Mouse (Mus musculus) spleen, postnatal 4 days (tissue): Measurements from ENCODE around the gene Rhoc.
"Not testable (repeated sequence)": the region's sequence is repeated elsewhere in the genome, so short reads cannot be mapped to it uniquely, and the experiment has no call there.

Experiments used
- DNase-seq, 2 experiments: peaks; one replicate each; pipeline ENCODE4 v3.0.0; 2022; ENCODE audit warnings: low spot score in 2 of 2

The Rhoc gene

DNA sequence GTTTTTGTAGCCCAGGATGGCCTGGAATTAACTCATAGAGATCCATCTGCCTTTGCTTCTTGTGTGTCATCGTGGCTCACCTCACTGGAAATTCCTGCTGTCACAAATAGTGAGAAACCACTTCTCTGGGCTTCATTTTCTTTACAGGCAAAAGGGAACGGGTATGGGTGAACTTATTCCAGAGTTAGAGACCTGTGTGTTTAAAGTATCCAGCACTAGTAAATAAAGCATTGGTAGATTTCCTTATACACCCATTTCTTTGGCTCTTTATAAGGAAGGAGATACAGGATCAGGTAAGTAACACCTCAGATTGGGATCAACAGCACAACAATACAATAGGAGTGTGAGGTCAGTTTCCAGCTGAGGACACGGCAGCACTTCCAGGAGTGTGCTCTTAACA lies at the start of gene Rhoc:
Rhoc (plus strand) TSS at position 301 of the 400 bp plus-strand sequence.
- DNase-seq: no peak

- no peak for DNase-seq
Observed at GRCm38 (mm10) chr3:104741954-104742353, 46.2 kb upstream of the Rhoc start.

DNA sequence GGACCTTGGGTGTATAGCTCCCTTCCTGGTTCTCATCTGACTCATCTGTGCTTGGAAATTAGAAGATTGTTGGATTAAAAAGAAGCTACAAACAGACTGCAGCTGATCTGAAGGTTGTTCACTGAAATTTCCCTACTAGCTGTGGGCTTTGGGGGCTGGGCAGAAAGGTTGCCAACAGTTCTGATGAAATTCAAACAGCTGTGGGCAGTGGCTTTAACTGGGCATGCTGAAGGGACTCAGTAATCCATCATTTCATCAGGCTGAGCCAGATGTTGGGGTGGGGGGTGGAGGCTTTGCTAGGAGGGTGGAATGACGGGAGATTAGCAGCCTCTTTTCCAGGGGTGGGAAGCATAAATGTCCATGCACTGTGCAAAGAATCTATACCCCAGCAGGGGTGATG lies 45.0 kb upstream of the Rhoc start:
- DNase-seq: no peak

DNA sequence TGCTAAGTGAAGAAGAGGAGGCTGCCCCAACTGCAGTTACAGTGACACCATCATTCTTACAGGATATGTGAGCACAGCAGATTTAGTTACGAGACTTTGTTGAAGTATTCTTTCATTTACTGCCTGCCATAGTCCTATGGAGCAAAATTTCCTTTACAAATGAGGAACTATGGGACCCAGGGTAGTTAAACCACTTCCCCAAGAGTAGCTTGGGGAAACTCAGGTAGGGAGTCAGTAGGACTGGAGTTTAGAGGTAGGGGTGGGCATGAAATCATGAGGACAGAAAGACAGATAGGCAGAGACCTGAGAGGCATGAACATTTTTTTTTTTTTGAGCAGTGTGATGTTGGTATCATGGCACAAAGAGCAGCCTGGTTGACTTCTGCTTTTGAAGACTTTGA lies 44.3 kb upstream of the Rhoc start:
- no peak for DNase-seq

GRCm38 (mm10) chr3:104752845-104753244 lies 35.3 kb upstream of the Rhoc start:
- not testable (repeated sequence) for DNase-seq

GRCm38 (mm10) chr3:104758406-104758805 lies 29.8 kb upstream of the Rhoc start:
- DNase-seq: peak; percentile 56 to 88

GRCm38 (mm10) chr3:104758869-104759268 lies 29.3 kb upstream of the Rhoc start:
- no peak for DNase-seq

DNA sequence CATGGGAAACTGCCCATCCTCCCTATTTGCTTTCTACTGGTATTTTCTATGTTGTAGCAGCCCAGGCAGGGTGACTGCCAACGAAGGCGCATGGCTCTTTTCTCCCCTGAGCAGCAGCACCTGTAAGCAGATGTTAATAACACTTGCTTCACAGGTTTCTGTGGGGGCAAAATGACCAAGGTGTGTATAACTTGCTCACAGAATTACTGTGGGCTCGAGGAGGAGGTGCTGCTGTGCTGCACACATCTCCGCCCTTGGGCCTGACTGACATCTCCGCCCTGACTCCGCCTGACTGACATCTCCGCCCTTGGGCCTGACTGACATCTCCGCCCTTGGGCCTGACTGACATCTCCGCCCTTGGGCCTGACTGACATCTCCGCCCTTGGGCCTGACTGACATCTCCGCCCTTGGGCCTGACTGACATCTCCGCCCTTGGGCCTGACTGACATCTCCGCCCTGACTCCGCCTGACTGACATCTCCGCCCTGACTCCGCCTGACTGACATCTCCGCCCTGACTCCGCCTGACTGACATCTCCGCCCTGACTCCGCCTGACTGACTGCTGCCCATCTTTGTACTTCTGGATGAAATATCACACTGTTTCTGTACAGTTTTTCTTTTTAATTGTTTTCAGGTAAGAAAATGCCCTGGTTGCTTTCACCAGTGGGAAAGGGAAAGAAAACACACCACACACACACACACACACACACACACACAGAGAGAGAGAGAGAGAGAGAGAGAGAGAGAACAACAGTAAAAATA lies 25.9 kb upstream of the Rhoc start:
- DNase-seq: peak in 1 of 2 experiments; percentile 35

DNA sequence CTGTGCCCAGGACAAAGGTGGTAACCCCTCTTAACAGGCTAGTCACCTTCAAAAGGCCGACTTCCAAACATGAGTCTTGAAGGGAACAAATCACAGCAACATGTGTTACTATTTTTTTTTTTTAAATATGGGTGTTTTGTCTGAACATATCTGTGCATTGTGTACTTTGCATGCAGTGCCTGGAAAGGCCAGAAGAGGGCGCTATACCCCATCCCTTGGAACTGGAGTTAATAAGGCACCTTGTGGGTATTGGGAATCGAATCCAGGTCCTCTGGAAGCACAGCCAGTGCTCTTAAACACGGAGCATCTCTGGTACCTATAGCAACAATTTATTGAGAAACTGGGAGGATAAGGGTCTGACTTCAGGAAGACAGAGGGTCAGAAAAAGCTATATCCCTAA lies 23.2 kb upstream of the Rhoc start:
- DNase-seq: no peak

- DNase-seq: no peak
Observed at GRCm38 (mm10) chr3:104767141-104767540, 21.0 kb upstream of the Rhoc start.

- no peak for DNase-seq
Observed at GRCm38 (mm10) chr3:104767716-104768115, 20.5 kb upstream of the Rhoc start.

DNA sequence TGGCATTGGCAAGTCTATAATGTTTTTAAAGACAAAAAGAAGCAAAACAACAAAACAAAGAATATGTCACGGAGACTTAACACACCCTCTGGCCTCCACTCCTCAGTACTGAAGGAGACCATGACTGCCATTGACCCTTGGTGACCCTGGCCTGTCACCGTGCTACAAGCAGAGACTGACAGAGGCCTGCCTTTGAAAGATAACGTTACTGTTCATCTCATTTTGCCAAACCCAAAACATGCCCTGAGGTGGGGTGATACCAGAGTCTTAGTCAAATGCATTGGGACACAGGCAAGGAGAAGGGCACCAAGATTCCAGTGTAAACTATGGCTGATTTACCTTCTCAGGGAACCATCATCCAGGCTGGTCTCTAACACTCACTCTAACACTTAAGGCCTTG lies 19.0 kb upstream of the Rhoc start:
- no peak for DNase-seq

GRCm38 (mm10) chr3:104770035-104770434 lies 18.1 kb upstream of the Rhoc start:
- DNase-seq: no peak

DNA sequence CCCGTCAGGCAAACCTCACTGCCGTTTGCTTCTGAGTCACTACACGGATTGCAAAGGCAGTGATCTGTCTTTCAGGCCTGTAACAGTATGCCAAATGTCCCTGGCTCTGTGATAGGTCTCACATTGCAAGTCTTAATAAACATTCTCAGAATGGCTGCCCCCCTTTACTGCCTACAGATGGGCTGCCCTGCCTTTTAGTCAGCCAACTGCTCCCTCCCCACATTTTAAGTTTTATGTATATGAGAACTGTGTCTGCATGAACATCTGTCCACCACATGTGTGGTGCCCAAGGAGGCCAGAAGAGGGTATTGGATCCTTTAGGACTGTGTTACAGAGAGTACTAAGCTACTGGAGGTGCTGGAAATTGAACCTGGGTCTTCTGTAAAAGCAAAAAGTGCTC lies 17.3 kb upstream of the Rhoc start:
- DNase-seq: no peak

DNA sequence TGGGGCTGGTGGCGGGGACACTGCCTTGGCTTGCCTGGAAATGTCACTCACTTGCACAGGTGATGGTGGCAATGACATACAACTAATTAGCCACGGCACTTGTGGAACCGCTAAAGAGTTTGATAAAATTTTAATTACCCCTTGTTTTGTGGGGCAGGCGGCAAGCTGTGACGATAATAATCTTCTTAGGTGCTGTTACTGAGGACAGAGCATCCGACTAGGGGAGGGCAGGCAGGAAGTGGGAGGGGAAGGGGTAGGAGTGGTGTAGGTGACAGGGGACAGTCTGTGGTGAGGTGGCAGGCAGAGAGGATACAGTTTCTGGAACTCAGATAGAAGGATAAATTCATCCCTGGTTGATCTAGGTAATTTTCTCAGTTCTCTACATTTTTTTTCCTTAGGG lies 16.7 kb upstream of the Rhoc start:
- DNase-seq: no peak

GRCm38 (mm10) chr3:104773301-104773700 lies 14.9 kb upstream of the Rhoc start:
- DNase-seq: no peak

GRCm38 (mm10) chr3:104777342-104777741 lies 10.8 kb upstream of the Rhoc start:
- DNase-seq: no peak

DNA sequence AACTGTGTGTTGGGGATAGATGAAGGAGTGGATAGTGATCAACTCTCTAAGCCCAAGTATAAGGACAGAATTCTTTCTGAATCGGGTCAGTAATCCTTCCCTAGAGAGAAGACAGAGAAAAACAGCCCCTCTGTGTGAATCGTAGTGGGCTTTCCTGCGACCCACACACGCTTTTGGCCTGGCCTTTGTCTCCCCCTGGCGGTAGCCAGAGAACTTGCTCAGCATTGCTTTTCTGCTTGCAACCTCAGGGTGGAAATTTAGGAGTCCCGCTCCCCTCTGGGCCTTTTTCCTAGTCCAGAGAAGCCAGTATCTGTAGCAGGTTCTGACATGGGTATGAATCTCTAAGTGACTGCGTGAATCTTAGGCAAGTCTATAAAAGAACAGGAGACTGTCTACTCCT lies 8.2 kb upstream of the Rhoc start:
- DNase-seq: peak in 1 of 2 experiments; percentile 47

GRCm38 (mm10) chr3:104780561-104781420 lies 7.4 kb upstream of the Rhoc start, which contains the start of gene Ppm1j:
Gene Ppm1j, plus strand, starts transcription at chr3:104781056.
- peak; percentile 50 to 75 for DNase-seq

DNA sequence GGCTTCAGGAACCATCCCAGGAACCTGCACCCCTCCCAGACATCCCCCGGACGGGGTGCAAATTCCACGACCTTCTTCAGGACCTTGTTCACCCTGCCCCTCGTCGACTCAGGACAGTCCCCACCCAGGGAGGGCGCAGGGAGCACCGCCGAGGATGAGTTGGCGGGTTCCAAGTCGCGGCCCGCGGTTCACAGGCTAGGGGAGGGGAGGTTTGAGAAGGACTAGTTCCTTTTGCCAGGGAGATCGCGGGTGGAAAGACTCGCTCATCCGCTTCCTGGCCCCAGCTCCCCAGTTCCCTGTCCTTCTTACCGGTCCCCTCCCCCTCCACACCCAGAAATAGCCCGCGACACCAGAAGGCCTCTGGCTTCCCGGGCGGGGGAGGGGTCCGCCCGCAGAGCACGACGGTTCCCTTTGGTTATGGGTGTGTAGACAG lies 6.7 kb upstream of the Rhoc start, which contains the start of gene Fam19a3:
Fam19a3 (minus strand) TSS at position 370 of the 433 bp plus-strand sequence.
- DNase-seq: no peak

DNA sequence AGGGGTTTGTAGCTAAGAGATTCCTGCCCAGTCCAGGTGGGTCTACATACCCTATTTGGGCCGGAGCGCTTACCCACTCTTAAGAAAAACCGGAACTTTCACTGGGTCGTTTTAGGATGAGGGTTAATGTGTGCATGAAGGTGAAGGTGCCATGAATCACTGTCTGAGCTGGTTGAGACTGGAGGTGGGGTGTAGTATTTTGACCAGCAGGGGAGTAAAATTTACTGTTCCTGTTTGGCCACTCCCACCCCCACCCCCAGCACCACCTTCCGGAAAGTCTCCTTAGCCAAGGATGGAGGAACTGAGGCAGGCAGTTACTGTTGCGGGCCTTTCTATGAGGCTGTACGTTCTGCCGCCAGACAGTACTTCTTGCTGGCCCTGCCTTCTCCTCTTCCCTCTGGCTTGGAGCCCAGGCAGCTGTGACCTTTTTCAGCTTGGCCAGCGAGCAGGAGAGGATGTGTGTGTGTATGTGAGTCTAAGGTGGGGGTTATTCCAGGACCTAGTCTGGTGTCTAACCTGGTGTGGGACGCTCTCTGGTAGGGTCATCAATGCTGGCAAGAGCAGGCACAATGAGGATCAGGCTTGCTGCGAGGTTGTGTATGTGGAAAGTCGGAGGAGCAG lies 6.0 kb upstream of the Rhoc start:
- DNase-seq: no peak

DNA sequence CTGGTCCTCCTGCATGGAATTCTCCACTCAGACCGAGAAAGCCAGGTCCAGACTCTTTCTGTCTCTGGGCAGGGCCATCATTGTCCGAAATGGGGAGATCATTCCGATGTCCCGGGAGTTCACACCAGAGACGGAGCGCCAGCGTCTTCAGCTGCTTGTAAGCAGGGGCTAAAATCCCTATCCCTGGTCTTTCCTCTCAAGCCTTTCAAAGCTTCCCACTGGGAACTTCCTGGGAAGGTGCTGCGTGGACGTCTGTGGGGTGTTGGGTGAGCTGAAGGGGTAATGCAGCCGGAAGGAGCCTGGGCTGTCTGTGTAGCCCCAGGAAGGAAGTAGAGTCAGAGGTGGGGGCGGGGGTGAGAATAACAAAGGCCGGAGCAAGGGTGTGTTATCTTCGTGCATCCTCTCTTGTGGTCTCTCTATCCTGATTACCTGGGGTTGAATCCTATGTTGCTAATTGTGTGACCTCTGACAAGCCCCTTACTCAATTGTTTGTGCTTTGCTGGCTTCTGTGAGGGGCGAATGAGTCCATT lies 4.1 kb upstream of the Rhoc start:
- no peak for DNase-seq
